Mouse (Mus musculus) stomach, embryonic 16.5 days (tissue): Measurements from ENCODE around the gene Slco4a1. TPM values are rescaled to one million over a fixed set of nuclear protein-coding genes. Genes with fewer than 3 reads are reported as not detected.
A peak's percentile ranks its signal among the peaks of the same experiment; 100 is the strongest.

ENCODE experiments used
- ATAC-seq: fragments of 200-750 bp; cut with Nextera tagmentation; 2 replicates; pipeline ENCODE4 v1.8.0; 2017; ENCODE audit warnings: moderate number of reproducible peaks, moderate TSS enrichment; ENCODE audit not compliant: insufficient read depth, low FRiP score
- H3K27ac ChIP-seq: fragments of 300-500 bp; sonication (generic); 2 replicates; pipeline ENCODE4 v1.5.1; 2014; ENCODE audit warnings: low read length
- H3K27me3 ChIP-seq: fragments of 300-500 bp; sonication (generic); 2 replicates; pipeline ENCODE4 v1.6.1; 2014; ENCODE audit warnings: low read length, control low read depth, mixed read lengths; ENCODE audit not compliant: control insufficient read depth, insufficient read depth
- H3K36me3 ChIP-seq: fragments of 300-500 bp; sonication (generic); 2 replicates; pipeline ENCODE4 v1.6.1; 2014; ENCODE audit warnings: low read length; ENCODE audit not compliant: control insufficient read depth, insufficient read depth
- H3K4me1 ChIP-seq: fragments of 300-500 bp; sonication (generic); 2 replicates; pipeline ENCODE4 v1.6.1; 2014; ENCODE audit warnings: low read length, control low read depth, mixed read lengths; ENCODE audit not compliant: control insufficient read depth, insufficient read depth
- H3K4me2 ChIP-seq: fragments of 300-500 bp; sonication (generic); 2 replicates; pipeline ENCODE4 v1.6.1; 2014; ENCODE audit warnings: low read depth, low read length, mixed read lengths
- H3K4me3 ChIP-seq: fragments of 300-500 bp; sonication (generic); replicated peaks from 2 replicates; pipeline ENCODE4 v1.5.1; 2014; ENCODE audit warnings: mild to moderate bottlenecking, low read length
- H3K9ac ChIP-seq: fragments of 300-500 bp; sonication (generic); 2 replicates; pipeline ENCODE4 v1.6.1; 2014; ENCODE audit warnings: low read length
- H3K9me3 ChIP-seq: fragments of 300-500 bp; sonication (generic); replicated peaks from 2 replicates; pipeline ENCODE4 v1.6.1; 2016; ENCODE audit warnings: low read length, control low read depth; ENCODE audit not compliant: control insufficient read depth
- WGBS: fragments of 180-500 bp; shearing (Covaris S2); extraction: QIAGEN DNeasy Blood & Tissue Kit; methylation state at CpG from one replicate; pipeline ENCODE4 v1.1.7; 2014; 5-methylcytosine and 5-hydroxymethylcytosine counted together
- polyA plus RNA-seq: library from polyadenylated mRNA; unstranded; fragments of >200 nt; fragmentation: Nextera tagmentation; extraction: Ambion mirVana; gene quantifications from 2 replicates; pipeline ENCODE4 v1.2.1, GENCODE M21; 2015

The Slco4a1 gene
- polyA plus RNA-seq, 1 experiment from 2014 or later, result 4.0 TPM

DNA sequence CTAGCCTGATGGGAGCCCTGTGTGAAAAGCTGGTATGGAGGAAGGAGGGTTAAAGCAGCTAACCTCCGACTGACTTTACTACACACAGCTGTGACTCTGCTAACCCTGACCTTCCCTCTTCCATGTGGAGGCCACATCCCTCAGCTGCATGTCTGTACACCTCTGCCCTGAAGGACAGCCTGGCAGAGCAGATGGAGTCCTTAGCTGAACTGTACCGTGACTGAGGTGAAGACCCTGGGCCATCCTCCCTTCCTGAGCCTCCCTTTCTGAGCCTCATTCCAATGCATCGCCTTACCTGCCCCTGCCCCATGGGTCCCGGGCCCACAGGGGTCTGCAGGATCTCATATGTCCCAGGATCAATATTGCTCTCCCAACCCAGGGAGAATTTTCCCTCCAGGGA lies 28.8 kb downstream of the Slco4a1 start:
- no peaks in the 10 kb centered on the region; the same call in 1 of the 2 replicates for H3K27me3 ChIP-seq
- ATAC-seq, result no peak
- H3K9ac ChIP-seq, result no peak overlapping the region
- H3K9me3 ChIP-seq, result no peaks in the 10 kb centered on the region
- no peak overlapping the region for H3K4me3 ChIP-seq
- no peak overlapping the region for H3K27ac ChIP-seq
- WGBS, result 50% methylated on average over 4 of the region's 4 CpGs
- H3K4me1 ChIP-seq, result no peaks in the 10 kb centered on the region
- H3K4me2 ChIP-seq, result no peak overlapping the region
- no peaks in the 10 kb centered on the region for H3K36me3 ChIP-seq

DNA sequence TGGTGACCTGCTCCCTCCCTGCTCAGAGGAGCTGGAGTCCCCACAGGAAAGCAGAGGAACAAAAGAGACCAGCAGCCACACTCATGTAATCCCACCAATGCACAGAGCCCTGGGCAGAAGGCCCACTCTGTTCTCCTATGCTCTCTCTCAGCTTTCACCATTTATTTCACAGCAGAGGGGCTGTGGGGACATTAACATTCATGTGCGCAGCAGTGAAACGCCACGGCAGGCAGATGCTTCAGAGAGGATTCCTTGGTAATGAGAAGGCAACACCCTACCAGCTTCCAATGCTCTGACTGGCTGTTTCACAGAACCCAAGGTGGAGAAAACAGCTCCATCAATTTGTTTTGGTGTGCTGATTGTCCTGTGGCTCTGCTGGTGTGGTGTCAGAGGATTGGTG lies 29.3 kb downstream of the Slco4a1 start:
- Histone ChIP-seq H3K9ac (no peak overlapping the region), H3K27ac (no peak overlapping the region), H3K4me3 (no peak overlapping the region), H3K9me3 (no peaks in the 10 kb centered on the region), H3K27me3 (no peaks in the 10 kb centered on the region; the same call in 1 of the 2 replicates), H3K36me3 (no peaks in the 10 kb centered on the region), H3K4me2 (no peak overlapping the region), H3K4me1 (no peaks in the 10 kb centered on the region)
- 71% methylated on average over 3 of the region's 3 CpGs for WGBS
- ATAC-seq, result no peak

DNA sequence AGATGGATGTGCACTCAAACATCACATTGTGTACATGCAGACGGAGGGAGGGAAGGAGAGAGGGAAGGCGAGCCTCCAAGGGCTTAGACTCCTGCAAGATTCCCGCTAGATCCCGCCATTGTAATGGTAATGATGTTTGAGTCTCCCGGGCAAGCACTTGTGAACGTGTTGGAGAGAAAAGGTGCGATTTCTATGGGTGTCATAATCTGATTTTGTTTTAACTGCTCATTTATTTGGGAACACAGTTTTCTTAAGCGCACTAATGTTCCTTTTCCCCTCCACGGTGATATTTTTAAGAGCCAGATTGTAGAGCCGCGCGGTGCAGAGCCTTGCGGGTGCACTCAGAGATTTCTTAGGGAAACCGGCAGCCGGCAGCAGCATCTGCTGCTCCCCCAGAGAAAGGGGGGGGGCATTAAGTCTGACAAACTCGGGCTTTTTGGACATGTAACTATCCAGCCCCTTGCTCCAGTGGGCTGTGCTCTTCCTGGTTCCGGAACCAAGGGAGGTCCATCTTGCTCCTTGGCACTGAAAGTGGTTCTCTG lies 32.2 kb downstream of the Slco4a1 start:
- 17% methylated on average over 17 of the region's 17 CpGs for WGBS
- H3K4me2 ChIP-seq, result no peak overlapping the region
- no peaks in the 10 kb centered on the region for H3K9me3 ChIP-seq

DNA sequence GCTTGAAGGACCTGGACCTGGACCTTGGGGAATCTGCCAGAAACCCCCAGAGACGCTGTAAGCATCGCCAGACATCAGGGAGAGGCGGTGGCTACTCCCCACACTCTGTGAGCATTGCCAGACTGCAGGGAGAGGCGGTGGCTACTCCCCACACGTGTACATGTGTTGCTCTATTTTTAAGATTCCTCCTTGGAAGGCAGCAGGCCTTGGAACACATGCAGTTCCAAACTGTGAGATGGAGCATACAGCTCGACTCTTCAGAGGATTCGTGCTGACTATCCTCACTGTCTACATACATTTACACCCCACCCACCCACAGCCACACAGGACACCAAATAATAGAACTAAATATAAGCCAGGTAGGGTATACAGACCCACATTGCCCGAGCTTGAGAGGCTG lies 39.9 kb downstream of the Slco4a1 start:
- Histone ChIP-seq H3K4me3 (no peak overlapping the region), H3K36me3 (no peaks in the 10 kb centered on the region), H3K9me3 (no peaks in the 10 kb centered on the region), H3K4me1 (peaks cover 10% of the 10 kb centered on the region), H3K27me3 (peaks cover 32% of the 10 kb centered on the region), H3K27ac (no peak overlapping the region), H3K9ac (no peak overlapping the region), H3K4me2 (no peak overlapping the region)
- no peak for ATAC-seq
- 59% methylated on average over 8 of the region's 8 CpGs for WGBS

More for the DNA sequence above, 32.2 kb downstream of the Slco4a1 start:
- no peak overlapping the region for H3K4me3 ChIP-seq
- no peak overlapping the region for H3K27ac ChIP-seq
- H3K27me3 ChIP-seq, result no peaks in the 10 kb centered on the region
- no peaks in the 10 kb centered on the region for H3K4me1 ChIP-seq
- no peak overlapping the region for H3K9ac ChIP-seq
- ATAC-seq, result no peak
- no peaks in the 10 kb centered on the region for H3K36me3 ChIP-seq

DNA sequence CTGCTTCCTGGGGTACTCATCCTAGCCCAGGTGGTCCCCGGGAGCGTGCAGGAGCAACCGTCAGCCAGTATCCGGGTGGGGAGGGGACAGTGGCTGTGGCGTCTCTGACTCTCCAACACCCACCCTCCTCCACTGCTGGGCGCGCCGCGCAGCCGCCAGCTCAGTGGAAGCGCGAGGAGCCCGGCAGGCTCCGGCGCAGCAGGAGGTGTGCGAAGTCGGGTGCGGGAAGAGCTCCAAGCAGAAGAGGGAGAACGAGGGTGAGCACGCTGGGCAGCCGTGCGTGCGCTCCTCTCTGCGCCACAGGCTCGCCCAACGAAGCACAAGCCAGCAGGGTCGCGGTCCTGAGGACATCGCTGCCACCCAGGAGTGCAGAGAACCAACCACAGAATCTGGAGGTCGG lies 43.7 kb downstream of the Slco4a1 start, which contains the start of gene Ntsr1:
Gene Ntsr1 (plus strand): TSS at position 236 of the 400 bp plus-strand sequence.
- Histone ChIP-seq H3K9ac (peak within 1 kb of the TSS; percentile 31), H3K27me3 (peaks cover 34% of the 10 kb centered on the region), H3K27ac (peak within 1 kb of the TSS; percentile 60; the same call in 1 of the 2 replicates), H3K4me1 (peaks cover 18% of the 10 kb centered on the region), H3K36me3 (no peaks in the 10 kb centered on the region), H3K9me3 (no peaks in the 10 kb centered on the region), H3K4me3 (peak within 1 kb of the TSS; percentile 37), H3K4me2 (peak within 1 kb of the TSS; percentile 53)
- ATAC-seq, result no peak
- WGBS, result under 1% methylated on average over 30 of the region's 30 CpGs

DNA sequence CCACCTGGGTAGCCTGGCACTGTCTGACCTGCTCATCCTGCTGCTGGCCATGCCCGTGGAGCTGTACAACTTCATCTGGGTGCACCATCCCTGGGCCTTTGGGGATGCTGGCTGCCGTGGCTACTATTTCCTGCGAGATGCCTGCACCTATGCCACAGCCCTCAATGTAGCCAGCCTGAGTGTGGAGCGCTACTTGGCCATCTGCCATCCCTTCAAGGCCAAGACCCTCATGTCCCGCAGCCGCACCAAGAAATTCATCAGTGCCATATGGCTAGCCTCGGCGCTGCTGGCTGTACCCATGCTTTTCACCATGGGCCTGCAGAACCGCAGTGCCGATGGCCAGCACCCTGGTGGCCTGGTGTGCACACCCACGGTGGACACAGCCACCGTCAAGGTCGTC lies 44.7 kb downstream of the Slco4a1 start:
- Histone ChIP-seq H3K4me2 (peak overlapping the region; percentile 53), H3K27me3 (peaks cover 34% of the 10 kb centered on the region), H3K4me1 (peaks cover 18% of the 10 kb centered on the region), H3K36me3 (no peaks in the 10 kb centered on the region), H3K4me3 (peak overlapping the region; percentile 16; the same call in 1 of the 2 replicates), H3K27ac (peak overlapping the region; percentile 60), H3K9me3 (no peaks in the 10 kb centered on the region), H3K9ac (peak overlapping the region; percentile 31)
- no peak for ATAC-seq
- WGBS, result 36% methylated on average over 13 of the region's 13 CpGs

DNA sequence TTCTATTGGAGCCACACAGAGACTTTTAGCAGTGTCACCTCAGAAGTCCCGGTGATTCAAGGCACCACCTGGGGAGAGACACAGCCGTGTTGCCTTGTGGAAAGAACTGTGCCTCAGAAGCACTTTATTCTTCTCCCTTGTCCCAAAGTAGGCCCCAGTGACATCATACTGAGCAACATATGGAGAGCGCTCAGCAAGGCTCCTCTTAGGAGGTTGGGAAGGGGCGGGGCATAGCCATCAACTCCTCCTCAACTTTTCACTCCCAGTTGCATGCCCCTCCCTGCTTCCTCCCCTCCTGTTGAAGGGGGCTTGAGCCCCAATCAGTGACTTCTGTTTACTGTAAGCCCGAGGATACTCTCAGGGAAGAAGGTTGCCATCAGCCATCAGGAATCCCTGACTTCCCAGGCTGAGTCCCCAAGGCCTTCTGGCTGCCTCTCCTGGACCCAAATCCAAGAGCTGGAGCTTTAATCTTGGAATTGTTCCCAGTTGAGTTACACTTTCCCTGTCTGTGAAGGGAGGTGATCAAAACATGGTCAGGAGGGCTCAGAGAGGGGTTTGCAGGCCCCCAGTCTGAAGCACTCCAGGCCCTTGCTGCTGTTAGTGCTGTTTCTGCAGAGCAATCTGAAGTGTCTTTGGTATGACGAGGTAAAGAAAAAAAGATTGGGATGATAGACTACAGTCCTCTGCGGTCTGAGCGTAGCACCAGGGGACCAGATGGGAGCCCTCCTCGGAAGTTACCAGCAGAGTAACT lies 45.3 kb downstream of the Slco4a1 start:
- ATAC-seq, result peak; percentile 76
- Histone ChIP-seq H3K4me3 (peak overlapping the region; percentile 16; the same call in 1 of the 2 replicates), H3K4me2 (peak overlapping the region; percentile 15; the same call in 1 of the 2 replicates), H3K36me3 (no peaks in the 10 kb centered on the region), H3K4me1 (peaks cover 18% of the 10 kb centered on the region), H3K27ac (peak overlapping the region; percentile 60), H3K27me3 (peaks cover 34% of the 10 kb centered on the region), H3K9ac (no peak overlapping the region), H3K9me3 (no peaks in the 10 kb centered on the region)
- WGBS, result 27% methylated on average over 9 of the region's 9 CpGs

DNA sequence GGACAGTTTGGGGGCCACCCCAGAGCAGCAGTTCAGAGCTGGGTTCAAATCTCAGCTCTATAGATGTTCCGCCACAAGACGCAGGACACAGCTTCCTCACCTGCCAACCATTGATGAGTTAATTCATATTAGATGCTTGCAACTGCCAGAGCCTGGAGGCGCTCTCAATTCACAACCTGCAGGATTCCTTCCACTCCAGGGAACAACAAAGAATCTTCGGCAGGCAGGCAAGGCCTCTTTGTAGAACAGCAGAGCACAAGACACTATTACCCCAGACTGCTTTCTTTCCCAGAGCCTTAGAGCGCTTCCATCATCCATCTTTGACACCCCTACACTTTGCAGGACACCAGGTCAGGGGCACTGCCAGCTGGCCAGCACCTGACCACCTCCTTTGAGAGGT lies 50.2 kb downstream of the Slco4a1 start:
- Histone ChIP-seq H3K9ac (no peak overlapping the region), H3K4me3 (no peak overlapping the region), H3K27me3 (no peaks in the 10 kb centered on the region), H3K27ac (no peak overlapping the region), H3K4me2 (no peak overlapping the region), H3K9me3 (no peaks in the 10 kb centered on the region), H3K4me1 (peaks cover 15% of the 10 kb centered on the region), H3K36me3 (no peaks in the 10 kb centered on the region)
- 82% methylated on average over 5 of the region's 5 CpGs for WGBS
- no peak for ATAC-seq

DNA sequence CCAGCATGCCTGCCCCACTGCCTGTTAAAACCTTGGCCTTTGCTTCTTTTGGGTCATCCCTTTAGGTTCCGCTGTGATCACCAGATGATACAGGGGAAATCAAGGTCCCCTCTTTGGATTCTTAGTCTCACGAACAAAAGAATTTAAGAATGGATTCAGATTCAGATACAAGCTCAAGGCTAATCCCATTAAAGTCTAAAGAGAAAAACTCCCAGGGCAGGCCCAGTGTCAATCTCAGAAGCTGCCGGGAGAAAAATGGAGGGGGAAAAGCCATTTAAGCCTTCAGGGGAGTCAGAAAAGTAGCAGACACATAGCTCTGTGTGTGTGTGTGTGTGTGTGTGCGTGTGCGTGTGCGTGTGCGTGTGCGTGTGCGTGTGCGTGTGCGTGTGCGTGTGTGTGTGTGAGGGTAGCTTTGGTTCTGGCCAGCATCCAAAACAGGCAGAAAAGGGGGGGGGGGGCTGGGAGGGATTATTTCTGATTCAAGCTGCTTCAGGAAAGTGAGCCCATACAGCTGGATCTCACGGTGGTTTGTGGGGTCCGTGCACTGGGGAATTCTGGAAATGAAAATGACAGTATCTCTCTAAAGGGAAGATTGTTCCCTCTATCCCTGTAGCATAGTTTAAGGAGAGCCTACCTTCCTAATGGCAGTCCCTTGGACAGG lies 52.5 kb downstream of the Slco4a1 start:
- Histone ChIP-seq H3K36me3 (no peaks in the 10 kb centered on the region), H3K4me1 (peaks cover 26% of the 10 kb centered on the region), H3K9me3 (no peaks in the 10 kb centered on the region), H3K9ac (no peak overlapping the region), H3K4me3 (no peak overlapping the region), H3K27ac (no peak overlapping the region), H3K27me3 (no peaks in the 10 kb centered on the region), H3K4me2 (no peak overlapping the region)
- 72% methylated on average over 14 of the region's 14 CpGs for WGBS
- no peak for ATAC-seq
